Mouse (Mus musculus) spleen, adult 18-20 months (tissue): ENCODE results near the gene Exosc1.

Experiments used
- DNase-seq, 2 experiments: peaks; one replicate each; pipeline ENCODE4 v3.0.0; 2022; ENCODE audit warnings: mixed read lengths in 2 of 2

Exosc1 gene

DNA sequence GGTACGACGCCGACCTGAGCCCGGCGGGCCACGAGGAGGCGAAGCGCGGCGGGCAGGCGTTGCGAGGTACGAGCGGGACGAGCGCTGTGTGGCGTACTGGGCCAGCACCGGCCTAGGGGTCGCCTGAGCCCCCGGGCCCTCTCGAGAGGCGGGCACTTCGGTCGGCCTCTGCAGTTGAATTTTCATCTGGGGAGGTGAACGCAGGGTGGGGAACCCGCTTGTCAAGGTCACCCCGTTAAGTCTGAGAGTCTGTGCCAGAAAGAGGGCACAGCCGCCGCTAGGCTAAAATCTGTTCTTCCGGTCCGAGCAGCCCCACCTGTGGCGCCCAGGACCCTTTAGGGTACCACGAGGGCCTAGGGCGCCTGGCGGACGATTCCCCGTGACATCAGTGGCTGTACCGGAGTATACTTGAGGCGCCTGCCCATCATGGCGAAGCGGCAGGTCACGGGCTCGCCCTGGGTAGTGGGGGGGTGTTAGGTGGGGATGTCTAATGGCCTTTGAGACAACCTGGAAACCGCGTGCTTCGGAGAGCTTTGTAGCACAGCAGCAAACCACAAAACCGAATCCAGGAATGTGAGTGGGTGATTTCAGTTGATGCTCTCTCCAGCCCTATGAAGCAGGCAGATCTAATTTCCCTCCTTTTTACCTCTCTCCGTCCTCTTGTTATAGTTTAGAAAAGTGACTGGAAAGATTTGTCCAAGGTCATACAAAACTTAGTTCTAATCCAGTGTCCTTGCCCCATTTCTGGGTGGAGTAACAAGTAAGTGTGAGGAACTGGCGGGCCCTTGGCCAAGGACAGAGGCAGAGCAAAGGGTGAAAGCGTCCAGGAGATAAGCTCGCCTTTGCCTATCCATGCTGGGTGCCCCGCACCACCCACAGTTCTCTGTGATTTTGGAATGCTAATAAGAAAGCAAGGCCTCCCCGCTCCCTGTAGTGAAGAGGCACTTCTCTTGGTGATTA is 20.8 kb downstream of the Exosc1 start:
- DNase-seq, result peak in 1 of 2 experiments; percentile 33

DNA sequence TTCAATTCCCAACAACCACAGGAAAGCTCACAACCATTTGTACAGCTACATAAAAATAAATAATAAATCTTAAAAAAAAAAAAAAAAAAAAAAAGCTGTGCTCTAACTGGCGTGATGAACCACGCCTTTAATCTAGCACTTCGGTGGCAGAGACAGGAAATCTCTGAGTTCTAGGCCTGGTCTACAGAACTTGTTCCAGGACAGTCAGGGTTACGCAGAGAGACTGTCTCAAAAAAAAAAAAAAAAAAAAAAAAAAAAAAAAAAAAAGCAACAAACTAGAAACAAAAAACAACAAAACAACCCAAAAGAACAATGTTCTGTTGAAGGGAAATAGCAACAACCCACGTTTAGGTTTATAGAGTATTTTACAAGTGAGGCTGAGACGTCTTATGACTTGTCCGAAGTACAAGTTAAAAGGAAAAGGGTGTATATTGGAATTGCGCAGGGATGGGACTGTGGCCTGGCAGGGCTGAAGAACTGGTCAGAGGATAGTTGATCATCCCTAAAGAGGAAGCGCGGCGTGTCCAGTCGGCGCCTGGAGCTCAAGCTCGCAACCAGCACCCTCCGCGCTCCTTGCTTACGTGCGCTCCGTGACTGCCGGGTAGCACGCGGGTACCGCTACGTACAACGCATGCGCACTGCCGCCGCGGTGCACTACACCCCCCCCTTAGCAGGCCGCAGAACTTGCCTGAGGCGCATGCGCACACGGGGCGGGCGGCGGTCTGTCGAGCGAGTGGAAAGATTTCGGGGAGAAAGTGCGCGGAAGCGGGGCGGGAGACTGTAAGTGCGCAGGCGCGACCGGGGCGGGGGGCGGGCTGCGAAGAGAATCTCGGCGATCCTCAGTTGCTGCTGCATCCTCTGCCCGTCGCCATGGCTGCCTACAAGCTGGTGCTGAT is 21.8 kb downstream of the Exosc1 start, which contains the start of gene Pgam1:
Pgam1 (plus strand) TSS at position 746 of the 896 bp plus-strand sequence.
- peak; percentile 92 to 96 for DNase-seq

DNA sequence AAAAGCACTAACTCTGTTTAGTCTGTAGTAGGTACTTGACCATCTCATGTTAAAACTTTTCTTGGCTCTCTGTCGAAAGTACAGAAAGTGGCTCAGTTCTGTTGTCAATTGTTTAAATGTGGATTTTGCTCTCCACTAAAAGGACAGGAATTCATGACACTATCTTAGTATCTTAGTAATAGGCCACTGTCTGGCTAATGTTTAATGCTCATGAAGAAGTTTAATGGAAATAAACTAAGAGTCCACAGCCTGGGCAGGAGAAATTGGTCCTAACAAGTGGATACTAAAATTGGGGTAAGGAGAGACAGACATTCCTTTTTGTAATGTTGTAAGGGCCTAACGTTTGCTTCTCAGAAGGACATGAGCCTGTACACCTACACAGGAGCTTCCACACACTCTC is 22.8 kb downstream of the Exosc1 start:
- no peak for DNase-seq

DNA sequence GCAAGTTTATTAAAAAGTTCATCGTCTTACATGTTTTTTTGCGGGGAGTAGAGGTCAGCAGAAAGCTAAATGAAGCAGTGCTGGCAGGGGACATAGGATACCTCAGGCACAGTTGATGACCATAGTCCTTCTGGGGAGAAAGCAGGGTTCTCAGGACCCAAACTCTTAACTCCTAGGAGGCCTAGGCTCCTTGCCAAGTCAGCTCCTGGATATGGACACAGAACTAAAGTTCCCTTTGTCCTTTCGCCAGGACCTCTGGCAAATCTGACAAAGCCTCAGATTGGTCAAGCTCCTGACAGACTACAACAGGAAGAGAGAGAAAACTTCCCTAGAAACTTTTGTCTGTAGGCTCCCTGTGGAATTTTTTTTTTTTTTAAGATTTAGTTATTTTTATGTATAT is 24.5 kb downstream of the Exosc1 start:
- DNase-seq, result no peak

DNA sequence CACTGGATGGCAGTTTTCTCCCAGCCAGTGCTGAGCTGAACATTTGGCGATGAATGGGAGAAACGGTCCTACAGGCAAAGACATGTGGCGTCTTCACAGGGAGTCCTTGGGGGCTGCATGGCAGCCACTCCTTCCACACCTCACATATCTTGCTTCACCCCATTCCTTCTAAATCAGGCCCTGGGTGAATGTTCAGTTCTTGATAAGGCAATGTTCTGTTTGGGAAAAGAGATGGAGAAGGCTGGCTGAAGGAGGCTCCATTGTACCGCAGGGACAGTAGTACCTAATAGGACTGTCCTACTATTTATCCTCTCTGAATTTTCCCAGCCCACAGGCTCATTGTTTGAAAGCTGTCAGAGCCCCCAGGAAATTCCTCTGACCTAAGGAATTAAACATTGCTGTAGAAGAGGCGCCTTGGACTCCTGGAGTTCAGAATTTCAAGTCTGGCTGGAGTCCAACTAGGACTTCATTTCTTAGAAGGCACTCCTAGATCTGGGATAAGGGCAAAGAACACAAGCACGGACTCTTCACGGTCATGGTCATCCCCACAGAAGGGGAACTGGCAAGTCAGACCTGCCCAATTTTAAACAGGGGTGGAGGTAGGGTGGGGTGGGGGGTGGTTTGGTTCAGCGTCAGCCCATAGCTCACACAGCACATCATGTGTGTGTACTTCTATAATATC is 26.0 kb downstream of the Exosc1 start:
- no peak for DNase-seq

DNA sequence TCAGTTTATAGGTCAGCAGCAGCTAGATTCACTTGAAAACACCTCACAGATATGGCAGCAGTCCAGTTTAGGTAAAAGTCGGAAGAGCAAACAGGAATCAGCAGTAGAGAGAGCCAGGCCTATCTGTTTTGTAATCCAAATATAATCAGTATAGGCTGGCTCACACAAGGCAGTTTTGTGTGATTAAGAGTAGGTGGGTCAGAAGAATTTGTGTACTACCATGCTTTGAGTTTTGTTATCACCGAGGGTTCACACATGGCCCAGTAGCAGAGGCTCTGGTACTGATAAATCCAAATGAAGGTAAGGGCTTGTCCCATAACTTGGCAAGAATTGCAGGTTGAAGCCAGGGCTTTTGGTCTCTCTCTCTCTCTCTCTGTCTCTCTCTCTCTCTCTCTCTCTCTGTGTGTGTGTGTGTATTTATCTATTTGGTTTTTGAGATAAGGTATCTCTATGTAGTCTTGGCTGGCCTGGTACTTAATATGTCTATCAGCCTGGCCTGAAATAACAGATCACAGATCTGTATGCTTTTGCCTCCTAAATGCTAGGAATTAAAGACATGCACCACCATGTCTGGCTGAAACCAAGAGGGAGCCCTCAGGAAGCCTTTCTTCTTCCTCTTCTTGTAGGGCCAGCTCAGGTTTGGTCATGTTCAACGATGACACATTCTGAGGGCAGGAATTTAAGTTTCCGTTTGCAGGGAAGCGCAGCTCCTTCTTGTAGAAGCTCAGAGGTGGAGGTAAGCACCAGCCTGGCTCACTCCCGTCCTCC is 26.7 kb downstream of the Exosc1 start:
- DNase-seq, result no peak

DNA sequence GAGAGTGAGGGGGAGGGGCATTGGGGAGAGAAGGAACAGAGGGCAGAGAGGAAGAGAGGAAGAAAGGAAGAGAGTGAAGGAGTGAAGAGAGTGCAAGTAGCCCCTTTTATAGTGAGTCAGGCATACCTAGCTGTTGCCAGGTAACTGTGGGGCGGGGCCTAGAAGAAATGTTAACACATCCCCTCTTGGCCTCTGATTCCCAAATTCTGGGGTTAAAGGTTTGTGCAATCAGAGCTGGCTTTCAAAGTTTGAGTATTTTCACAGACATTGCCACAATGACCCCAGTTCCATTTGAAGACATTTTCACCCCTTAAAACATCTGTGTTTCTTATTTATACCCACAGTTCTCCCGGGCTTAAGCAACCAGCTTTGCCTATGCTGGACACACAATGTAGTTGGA is 28.0 kb downstream of the Exosc1 start:
- DNase-seq, result no peak

DNA sequence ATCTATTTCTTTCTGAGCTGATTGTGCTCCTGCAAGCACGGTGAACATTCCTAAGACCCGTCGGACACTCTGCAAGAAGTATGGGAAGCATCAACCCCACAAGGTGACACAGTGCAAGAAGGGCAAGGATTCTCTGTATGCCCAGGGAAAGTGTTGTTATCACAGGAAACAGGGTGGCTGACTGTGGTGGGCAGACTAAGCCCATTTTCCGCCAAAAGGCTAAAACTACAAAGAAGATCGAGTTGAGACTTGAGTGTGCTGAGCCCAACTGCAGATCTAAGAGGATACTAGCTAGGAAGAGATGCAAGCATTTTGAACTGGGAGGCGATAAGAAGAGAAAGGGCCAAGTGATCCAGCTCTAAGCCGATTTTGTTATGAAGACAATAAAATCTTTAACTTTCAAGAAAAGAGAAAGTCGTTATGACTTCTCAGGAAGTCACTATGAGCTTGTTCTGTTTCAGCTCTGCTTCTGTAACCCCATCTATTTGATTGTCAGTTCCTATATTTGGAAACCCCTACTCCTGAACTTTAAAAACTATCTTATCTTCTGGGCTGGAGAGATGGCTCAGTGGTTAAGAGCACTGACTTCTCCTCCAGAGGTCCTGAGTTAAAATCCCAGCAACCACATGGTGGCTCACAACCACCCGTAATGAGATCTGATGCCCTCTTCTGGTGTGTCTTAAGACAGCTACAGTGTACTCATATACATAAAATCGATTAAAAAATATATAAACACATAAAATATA is 30.2 kb downstream of the Exosc1 start:
- DNase-seq, result no peak

DNA sequence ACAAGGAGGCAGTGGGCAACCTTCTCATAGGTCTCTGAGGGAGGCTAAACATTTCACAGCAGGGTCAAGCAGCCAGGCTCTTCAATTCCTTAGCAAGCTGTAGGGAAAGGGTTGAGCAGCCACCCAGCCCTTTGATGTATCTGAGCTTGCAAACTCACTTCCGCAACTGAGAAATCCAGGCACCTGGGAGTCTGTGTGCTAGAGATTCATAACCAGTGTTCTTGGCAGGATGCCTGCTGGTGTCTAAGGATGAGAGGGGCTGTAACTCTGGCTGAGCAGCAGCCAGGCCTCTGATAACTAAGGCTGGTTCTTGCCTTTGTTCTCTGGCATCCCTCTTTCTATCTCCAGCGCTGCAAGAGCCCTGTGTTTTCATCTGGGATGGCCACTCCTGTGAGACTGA is 31.5 kb downstream of the Exosc1 start:
- no peak for DNase-seq

DNA sequence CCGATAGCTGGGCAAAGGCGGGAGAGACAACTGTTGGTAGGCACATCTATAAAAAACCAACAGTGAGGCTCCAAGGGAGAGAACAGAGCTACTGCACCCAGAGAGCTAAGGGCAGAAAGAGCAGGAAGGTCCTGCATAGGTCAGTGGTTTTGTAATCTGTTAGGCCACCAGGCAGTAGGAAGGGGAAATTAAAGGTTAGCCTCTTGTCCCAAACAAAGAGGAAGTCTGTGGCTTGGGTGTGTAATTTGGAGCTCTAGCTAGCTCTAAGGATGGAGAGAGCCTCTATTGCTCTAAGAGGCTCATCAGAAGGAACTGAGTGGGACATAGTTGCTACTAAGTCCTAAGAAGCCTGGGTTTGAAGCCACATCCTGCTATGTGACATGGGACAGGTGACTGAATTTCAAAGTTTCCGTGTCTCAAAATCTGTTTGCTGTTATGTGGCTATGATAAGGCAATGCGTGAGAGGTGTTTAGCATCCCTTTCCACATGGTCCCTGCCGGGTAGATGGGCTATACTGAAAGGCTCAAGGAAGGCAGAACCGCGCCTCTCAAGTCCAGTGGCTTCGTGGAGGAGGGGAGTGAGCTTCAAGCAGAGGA is 32.6 kb downstream of the Exosc1 start:
- DNase-seq, result no peak

DNA sequence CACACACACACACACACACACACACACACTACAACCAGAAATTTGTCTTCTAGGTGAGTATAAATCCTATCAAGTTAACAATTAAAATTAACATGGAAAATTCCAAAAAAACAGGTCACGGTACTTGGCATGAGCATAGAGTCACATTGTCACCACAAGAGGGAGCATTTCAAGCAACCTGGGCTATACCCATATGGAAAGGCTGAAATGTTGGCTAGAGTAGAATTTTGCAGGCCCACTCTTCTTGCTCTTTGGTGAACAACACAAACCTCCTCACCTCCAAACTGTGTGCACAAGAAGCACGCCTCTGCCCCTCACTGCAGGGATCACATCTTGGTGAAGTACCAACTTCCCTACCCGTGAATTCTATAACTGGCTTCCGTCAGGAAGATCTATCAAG is 34.4 kb downstream of the Exosc1 start:
- no peak for DNase-seq

DNA sequence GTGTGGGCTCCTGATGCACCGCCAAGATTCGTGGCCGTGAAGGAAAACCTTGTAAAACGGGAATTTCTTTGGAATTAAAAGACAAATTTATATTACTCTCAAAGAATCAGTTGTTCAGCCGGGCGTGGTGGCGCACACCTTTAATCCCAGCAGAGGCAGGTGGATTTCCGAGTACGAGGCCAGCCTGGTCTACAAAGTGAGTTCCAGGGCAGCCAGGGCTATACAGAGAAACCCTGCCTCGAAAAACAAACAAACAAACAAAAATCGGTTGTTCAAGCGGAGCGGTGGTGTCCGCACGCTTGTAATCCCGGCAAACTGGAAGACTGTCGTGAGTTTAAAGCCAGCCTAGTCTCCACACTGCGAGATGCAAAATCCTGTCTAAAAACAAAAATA is 36.9 kb downstream of the Exosc1 start:
- DNase-seq, result no peak

DNA sequence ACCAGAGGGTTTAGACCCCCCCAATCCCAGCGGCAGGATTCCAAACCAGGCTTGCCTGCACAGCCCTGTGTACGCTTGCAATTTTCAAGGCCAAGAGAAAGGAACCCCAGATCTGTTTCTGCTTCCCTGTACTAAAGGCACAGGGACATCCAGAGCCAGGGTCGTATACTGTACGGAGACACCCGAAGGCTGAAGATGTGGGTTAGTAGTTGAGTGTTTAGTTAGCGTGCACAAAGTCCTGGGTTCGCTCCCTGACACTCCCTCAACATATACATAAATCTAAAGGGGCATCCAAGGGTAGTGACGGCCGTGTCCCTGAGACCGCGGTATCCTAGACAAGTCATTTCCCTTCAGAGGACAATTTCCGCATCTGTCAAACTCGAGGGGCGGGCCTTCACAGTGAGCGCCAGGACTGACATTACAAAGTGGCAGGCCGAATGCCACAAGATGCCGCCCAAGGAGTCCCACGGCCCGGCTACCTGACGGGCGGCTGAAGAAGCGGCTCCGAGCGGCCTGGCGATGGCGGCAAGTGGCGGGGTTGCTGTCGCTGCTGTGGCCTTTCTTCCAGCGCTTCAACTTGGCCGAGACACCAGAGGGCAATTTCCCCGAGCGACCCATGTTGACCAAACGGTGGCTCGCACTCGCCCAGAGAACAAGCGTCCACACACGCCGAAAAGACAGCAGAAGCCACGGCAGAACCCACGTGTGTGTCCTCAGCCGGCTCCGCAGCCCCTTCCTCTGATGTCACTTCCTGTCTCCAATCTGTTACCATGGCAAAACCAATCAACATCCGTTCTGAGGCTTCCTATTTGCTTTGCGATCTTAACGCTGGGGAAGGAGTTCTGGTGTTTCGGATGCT is 37.5 kb downstream of the Exosc1 start, which contains the start of gene Rrp12:
Rrp12 (minus strand) TSS at position 714 of the 859 bp plus-strand sequence.
- peak; percentile 59 to 61 for DNase-seq

DNA sequence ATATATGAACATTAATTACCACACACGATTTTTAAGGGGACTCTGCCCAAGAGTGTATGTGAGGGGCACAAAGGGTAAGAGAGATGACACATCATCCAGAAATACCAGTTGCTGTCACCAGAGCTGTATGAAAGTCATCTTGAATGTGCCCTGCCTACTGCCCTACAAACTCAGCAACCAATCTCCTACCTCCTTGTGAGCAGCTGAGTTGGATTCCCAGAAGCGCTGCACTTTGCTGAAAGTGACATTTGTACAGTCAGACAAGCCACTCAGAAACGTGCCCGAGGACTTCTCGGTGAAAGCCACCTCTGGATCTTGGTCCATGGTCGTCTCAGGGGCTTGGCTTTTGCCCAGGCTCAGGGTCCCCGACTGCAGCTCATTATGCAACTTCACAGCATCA is 38.3 kb downstream of the Exosc1 start:
- DNase-seq, result no peak

DNA sequence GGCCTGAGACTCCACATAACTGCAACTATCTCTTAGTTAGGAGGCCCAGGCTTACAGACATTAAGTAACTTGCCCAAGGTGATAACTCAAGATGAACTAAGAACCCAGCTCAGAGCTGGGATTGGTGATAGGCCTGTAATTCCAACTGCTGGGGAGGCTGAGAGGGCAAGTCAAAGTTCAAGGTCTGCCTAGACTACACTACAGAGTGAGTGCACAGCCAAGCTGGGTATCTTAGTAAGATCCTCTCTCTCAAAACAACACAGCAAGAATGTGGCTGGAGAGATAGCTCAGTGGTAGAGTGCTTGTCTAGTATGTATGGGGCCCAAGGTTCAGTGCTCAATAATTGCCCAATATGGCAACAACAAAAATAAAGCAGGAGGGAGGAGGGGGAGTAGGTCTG is 45.0 kb downstream of the Exosc1 start:
- no peak for DNase-seq

DNA sequence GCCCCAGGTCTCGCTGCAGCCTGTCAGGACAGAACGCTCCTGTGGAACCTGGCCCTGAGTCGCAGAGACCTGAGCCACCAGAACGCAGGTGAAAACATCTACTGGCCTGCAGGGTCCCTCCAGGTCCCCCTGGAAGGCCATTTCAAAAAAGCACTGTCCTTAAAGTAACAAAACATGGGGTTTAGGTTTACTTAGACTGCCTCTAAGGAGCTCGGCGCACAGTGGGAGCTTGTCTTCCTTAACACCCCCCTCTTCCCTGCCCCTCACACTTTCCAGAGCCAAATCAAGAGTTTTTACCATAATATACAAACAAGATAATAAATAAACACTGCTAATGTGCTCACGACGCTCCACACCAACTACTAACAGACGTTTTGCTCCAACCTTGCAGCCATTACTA is 49.3 kb downstream of the Exosc1 start:
- DNase-seq, result no peak

DNA sequence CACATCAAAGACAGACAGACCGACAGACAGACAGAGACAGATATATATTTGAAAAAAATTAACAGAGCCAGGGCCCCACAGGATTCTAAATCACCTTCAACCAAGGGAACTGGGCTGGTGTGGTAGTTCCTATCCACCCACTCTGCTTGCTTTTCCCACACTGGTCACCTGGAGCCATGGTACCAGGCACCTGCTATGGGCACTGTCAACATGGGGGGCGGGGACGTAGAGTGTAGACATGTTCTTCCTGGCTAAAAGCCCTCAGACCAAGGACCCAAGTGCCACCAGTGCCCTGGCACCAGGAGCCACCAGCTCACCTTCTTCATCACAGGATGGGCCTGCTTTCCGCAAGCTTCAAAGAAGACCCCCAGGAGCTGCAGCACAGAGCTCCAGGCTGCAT is 51.4 kb downstream of the Exosc1 start:
- no peak for DNase-seq

DNA sequence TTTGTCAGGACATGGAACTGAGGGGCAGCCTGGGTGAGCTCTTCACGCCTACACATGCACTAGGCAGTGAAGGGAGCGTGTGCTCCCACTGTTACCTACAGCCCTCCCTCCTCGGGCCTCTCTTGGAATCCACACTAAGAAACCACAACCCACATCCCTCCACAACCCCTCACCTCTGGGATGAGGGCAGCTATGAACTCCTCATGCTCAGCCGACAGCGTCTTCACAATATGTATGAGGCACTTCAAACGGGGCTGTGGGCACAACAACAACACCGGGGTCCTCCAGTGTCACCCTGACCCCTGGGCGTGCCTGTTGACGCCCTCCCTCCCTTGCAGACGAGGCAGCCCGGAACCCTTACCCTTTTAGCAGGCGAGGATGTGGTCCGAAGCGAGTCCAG is 58.9 kb downstream of the Exosc1 start:
- no peak for DNase-seq
